Mouse (Mus musculus): ENCODE measurements around the gene D130052B06Rik. TPM values are rescaled to one million over a fixed set of nuclear protein-coding genes. Genes with fewer than 3 reads are reported as not detected.

The D130052B06Rik gene
- total RNA-seq, 2 experiments from 2014 or later, result not detected

GRCm38 (mm10) chr11:33660016-33660913, 61.2 kb downstream of the D130052B06Rik start:
- DNase-seq (ENCODE audit: low spot score in 2 of 2), result no peak

GRCm38 (mm10) chr11:33663599-33663998, 64.5 kb downstream of the D130052B06Rik start:
- no peak for DNase-seq (ENCODE audit: low spot score in 2 of 2)

- DNase-seq (ENCODE audit: low spot score in 2 of 2), result no peak
These were observed 69.3 kb downstream of the D130052B06Rik start for GRCm38 (mm10) chr11:33668376-33668775.

GRCm38 (mm10) chr11:33670105-33670965, 71.2 kb downstream of the D130052B06Rik start:
- no peak for DNase-seq (ENCODE audit: low spot score in 2 of 2)

Other genes starting within 250 kb of the D130052B06Rik start
- gene Ranbp17, start 85.6 kb upstream of the D130052B06Rik start, total RNA-seq (2021), result 1 to 10 TPM; 7.6 to 8.8 TPM
- not detected for gene Gabrp, start 20.3 kb upstream of the D130052B06Rik start, total RNA-seq (2021)

All from layer of hippocampus, postnatal 14 days (tissue).